13 mouse cellular contexts compared by ENCODE assay signal in the genomic region with DNA sequence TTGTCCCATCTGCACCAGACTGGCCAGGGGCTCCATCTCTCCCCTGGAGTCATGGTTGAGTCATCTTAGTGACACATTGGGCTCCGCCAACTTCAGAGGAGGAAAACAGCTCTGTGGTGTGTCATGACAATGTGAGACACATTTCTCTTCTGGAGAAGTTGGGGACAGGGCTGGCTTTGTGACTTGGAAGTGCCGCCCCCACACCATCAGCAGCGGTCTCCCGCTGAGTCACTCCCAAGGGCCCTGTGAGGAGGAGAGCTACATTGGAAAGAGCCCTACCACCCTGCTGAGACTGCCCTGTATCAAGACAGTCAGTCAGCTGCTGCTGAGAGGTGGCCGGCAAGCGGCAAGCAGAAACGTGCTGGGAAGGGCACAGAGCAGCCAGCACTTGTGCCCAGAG. TPM values are rescaled to one million over a fixed set of nuclear protein-coding genes. Genes with fewer than 3 reads are reported as not detected.
A peak's percentile ranks its signal among the peaks of the same experiment; 100 is the strongest.
DNase-seq lines count a peak whose midpoint lies in the region; ATAC-seq and TF ChIP-seq lines count a peak whose summit lies in the region.
"Had no signal": no experiment of that assay in that cellular context is flagged by ENCODE, and none has a peak within 500 bp of the region (broad histone marks: within the 10 kb centered on the region; RNA-seq: fewer than 3 reads in every experiment).

No protein-coding gene starts in this region.

- H3K27me3 ChIP-seq in kidney, embryonic 15.5 days = no peaks in the 10 kb centered on the region
- no peaks in the 10 kb centered on the region for H3K27me3 ChIP-seq in hindbrain, embryonic 14.5 days (ENCODE audit: control insufficient read depth, insufficient read depth, low read length)
- H3K27me3 ChIP-seq in kidney, embryonic 14.5 days (ENCODE audit: control insufficient read depth, insufficient read depth, low read length) = no peaks in the 10 kb centered on the region
- H3K27me3 ChIP-seq: forebrain, embryonic 13.5 days; hindbrain, embryonic 13.5 days; liver, embryonic 12.5 days had no signal

- TF ChIP-seq POLR2A in embryonic fibroblast, embryonic 13.5 days (IDR thresholded peaks at IDR 0.05; ENCODE audit: low read depth, low read length) = no peak

- peaks cover 10% of the 10 kb centered on the region for H3K4me1 ChIP-seq in kidney, embryonic 15.5 days
- peaks cover 7% of the 10 kb centered on the region for H3K4me1 ChIP-seq in embryonic fibroblast, embryonic 13.5 days (ENCODE audit: control insufficient read depth, insufficient read depth, low read length)
- no peaks in the 10 kb centered on the region for H3K4me1 ChIP-seq in hindbrain, embryonic 14.5 days (replicated peaks; ENCODE audit: control insufficient read depth, insufficient read depth, low read length)
- H3K4me1 ChIP-seq in kidney, embryonic 14.5 days (ENCODE audit: control insufficient read depth, insufficient read depth, low read length) = peaks cover 4% of the 10 kb centered on the region; the same call in 1 of the 2 replicates
- H3K4me1 ChIP-seq: forebrain, embryonic 13.5 days; liver, embryonic 12.5 days had no signal

- no peak for TF ChIP-seq CTCF in embryonic fibroblast, embryonic 13.5 days (IDR thresholded peaks at IDR 0.05; ENCODE audit: borderline replicate concordance, insufficient read depth, low read length)
- TF ChIP-seq CTCF in left cerebral cortex, adult 2 months (IDR thresholded peaks at IDR 0.05) = no peak

- WGBS in kidney, embryonic 15.5 days = 42% methylated on average over 7 of the region's 7 CpGs
- WGBS in hindbrain, embryonic 14.5 days = 37% methylated on average over 7 of the region's 7 CpGs
- 40% methylated on average over 7 of the region's 7 CpGs for WGBS in kidney, embryonic 14.5 days

- H3K36me3 ChIP-seq in kidney, embryonic 15.5 days = no peaks in the 10 kb centered on the region
- H3K36me3 ChIP-seq in hindbrain, embryonic 14.5 days (replicated peaks; ENCODE audit: control insufficient read depth, insufficient read depth) = no peaks in the 10 kb centered on the region
- no peaks in the 10 kb centered on the region for H3K36me3 ChIP-seq in kidney, embryonic 14.5 days (ENCODE audit: control insufficient read depth, insufficient read depth, low read length)
- H3K36me3 ChIP-seq: hindbrain, embryonic 13.5 days; liver, embryonic 12.5 days had no signal

- intact Hi-C loops in left cerebral cortex, adult 2 months (cut with DNase I) = loop anchor here (2.0 kb wide), 1 partner anchor 82 kb away; no protein-coding TSS in a partner anchor

- ATAC-seq in kidney, embryonic 15.5 days (replicated peaks; ENCODE audit: low FRiP score) = 0 out of 2 replicates have a peak, but pooled peaks have one; percentile 29
- ATAC-seq in hindbrain, embryonic 14.5 days (ENCODE audit: low FRiP score) = no peak
- no peak for ATAC-seq in kidney, embryonic 14.5 days (ENCODE audit: low FRiP score, low TSS enrichment)
- ATAC-seq: forebrain, embryonic 13.5 days; liver, embryonic 12.5 days had no signal

- no peak overlapping the region for H3K9ac ChIP-seq in kidney, embryonic 15.5 days
- no peak overlapping the region for H3K9ac ChIP-seq in hindbrain, embryonic 14.5 days
- H3K9ac ChIP-seq in kidney, embryonic 14.5 days (ENCODE audit: low read depth, low read length) = no peak overlapping the region
- H3K9ac ChIP-seq: forebrain, embryonic 13.5 days; hindbrain, embryonic 13.5 days; liver, embryonic 12.5 days had no signal

- no peak overlapping the region for H3K27ac ChIP-seq in kidney, embryonic 15.5 days
- peak overlapping the region; percentile 3; the same call in 1 of the 2 replicates for H3K27ac ChIP-seq in embryonic fibroblast, embryonic 13.5 days (ENCODE audit: insufficient read depth, low read length)
- peak overlapping the region; percentile 51; the same call in 1 of the 2 replicates for H3K27ac ChIP-seq in left cerebral cortex, adult 2 months
- no peak overlapping the region for H3K27ac ChIP-seq in hindbrain, embryonic 14.5 days
- no peak overlapping the region for H3K27ac ChIP-seq in kidney, embryonic 14.5 days (ENCODE audit: low read depth, low read length)
- H3K27ac ChIP-seq: forebrain, embryonic 13.5 days; hindbrain, embryonic 13.5 days; liver, embryonic 12.5 days had no signal

- no peak for DNase-seq in kidney, adult 8-10 months
- peak; percentile 47 for DNase-seq in MN1 (ENCODE audit: low spot score)
- peak; percentile 64 to 69 for DNase-seq in left cerebral cortex, adult 2 months (ENCODE audit: extremely low spot score in 1 of 2, low spot score in 2 of 2)
- DNase-seq in urinary bladder, adult 2 months (ENCODE audit: low spot score) = no peak
- DNase-seq in hindbrain, embryonic 14.5 days (ENCODE audit: low spot score) = no peak
- DNase-seq: midbrain, embryonic 14.5 days; retina, postnatal 1 day had no signal

- no peaks in the 10 kb centered on the region for H3K9me3 ChIP-seq in kidney, embryonic 15.5 days (replicated peaks)
- H3K9me3 ChIP-seq in hindbrain, embryonic 14.5 days (ENCODE audit: control insufficient read depth, low read length) = no peaks in the 10 kb centered on the region
- no peaks in the 10 kb centered on the region for H3K9me3 ChIP-seq in kidney, embryonic 14.5 days (ENCODE audit: control insufficient read depth, low read length)
- H3K9me3 ChIP-seq: forebrain, embryonic 13.5 days; hindbrain, embryonic 13.5 days; liver, embryonic 12.5 days had no signal

- H3K4me2 ChIP-seq in kidney, embryonic 15.5 days = no peak overlapping the region
- no peak overlapping the region for H3K4me2 ChIP-seq in hindbrain, embryonic 14.5 days (replicated peaks)
- no peak overlapping the region for H3K4me2 ChIP-seq in kidney, embryonic 14.5 days (replicated peaks; ENCODE audit: low read depth, low read length)
- H3K4me2 ChIP-seq: forebrain, embryonic 13.5 days; hindbrain, embryonic 13.5 days; liver, embryonic 12.5 days had no signal

- no peak overlapping the region for H3K4me3 ChIP-seq in kidney, embryonic 15.5 days (replicated peaks)
- H3K4me3 ChIP-seq in embryonic fibroblast, embryonic 13.5 days (ENCODE audit: insufficient read depth, low read length) = no peak overlapping the region
- H3K4me3 ChIP-seq in left cerebral cortex, adult 2 months = no peak overlapping the region
- H3K4me3 ChIP-seq in hindbrain, embryonic 14.5 days (replicated peaks; ENCODE audit: low read length) = no peak overlapping the region
- H3K4me3 ChIP-seq in kidney, embryonic 14.5 days (ENCODE audit: low read length) = no peak overlapping the region
- H3K4me3 ChIP-seq: forebrain, embryonic 13.5 days; hindbrain, embryonic 13.5 days; liver, embryonic 12.5 days had no signal

RNA-seq across cellular contexts. Expression of gene Syt6, which starts 26.0 kb away (rescaled TPM):
- polyA plus RNA-seq in kidney, embryonic 15.5 days (2015; fragmentation: Nextera tagmentation; extraction: Ambion mirVana) = 0.17 and 0.46 TPM in 2 replicates
- 0.32 TPM in 1 of 2 replicates, not detected in the other for polyA plus RNA-seq in embryonic fibroblast, embryonic 13.5 days (2011; ENCODE audit: insufficient read length, low read depth, missing spikeins)
- 10 to 100 TPM; 12.4 to 14.4 TPM for total RNA-seq in left cerebral cortex, adult 2 months (2021)
- 0.01 and 0.03 TPM in 2 replicates for polyA plus RNA-seq in urinary bladder, adult 2 months (2012; rRNA removed)
- 14.9 and 16.2 TPM in 2 replicates for polyA plus RNA-seq in hindbrain, embryonic 14.5 days (2014; fragmentation: Nextera tagmentation; extraction: Ambion mirVana)
- 0.36 and 0.79 TPM in 2 replicates for polyA plus RNA-seq in kidney, embryonic 14.5 days (2014; fragmentation: Nextera tagmentation; extraction: Ambion mirVana)

RNA-seq across cellular contexts. Expression of gene Atg4a-ps, which starts 44.9 kb away (rescaled TPM):
- polyA plus RNA-seq in kidney, embryonic 15.5 days (2015; fragmentation: Nextera tagmentation; extraction: Ambion mirVana) = 0.13 TPM in 1 of 2 replicates, not detected in the other
- 3.7 and 4.0 TPM in 2 replicates for polyA plus RNA-seq in embryonic fibroblast, embryonic 13.5 days (2011; ENCODE audit: insufficient read length, low read depth, missing spikeins)
- 1 to 10 TPM in 1 of 2 experiments, under 1 TPM in 1; 0.18 to 1.3 TPM for total RNA-seq in left cerebral cortex, adult 2 months (2021)
- polyA plus RNA-seq in urinary bladder, adult 2 months (2012; rRNA removed) = 0.28 and 0.41 TPM in 2 replicates
- polyA plus RNA-seq in hindbrain, embryonic 14.5 days (2014; fragmentation: Nextera tagmentation; extraction: Ambion mirVana) = 0.11 and 0.16 TPM in 2 replicates
- 0.19 and 0.34 TPM in 2 replicates for polyA plus RNA-seq in kidney, embryonic 14.5 days (2014; fragmentation: Nextera tagmentation; extraction: Ambion mirVana)
- polyA plus RNA-seq: midbrain, embryonic 14.5 days had no signal

Comparison
In these comparisons a context has a peak if more than half of its experiments do, and no peak if none do; other contexts are left out.
1. H3K27ac ChIP-seq: peak in embryonic fibroblast, embryonic 13.5 days (single experiment) and left cerebral cortex, adult 2 months (single experiment); none in kidney, embryonic 15.5 days (single experiment), hindbrain, embryonic 14.5 days (single experiment) and kidney, embryonic 14.5 days (single experiment).
2. DNase-seq: peak in MN1 (single experiment) and left cerebral cortex, adult 2 months (2 of 2); none in kidney, adult 8-10 months (0 of 2), urinary bladder, adult 2 months (single experiment) and hindbrain, embryonic 14.5 days (single experiment).